Mouse (Mus musculus) liver, postnatal 0 days (tissue): ENCODE data around the gene Mgst2.

Experiments
- CTCF ChIP-seq: sonication (generic); IDR thresholded peaks from 2 replicates; pipeline ENCODE4 v1.5.1; 2016; ENCODE audit warnings: antibody characterized with exemption, low read depth
- EP300 ChIP-seq: IDR thresholded peaks from 2 replicates; pipeline ENCODE4 v1.6.1; 2016; ENCODE audit warnings: antibody characterized with exemption, low read depth, mild to moderate bottlenecking

DNA sequence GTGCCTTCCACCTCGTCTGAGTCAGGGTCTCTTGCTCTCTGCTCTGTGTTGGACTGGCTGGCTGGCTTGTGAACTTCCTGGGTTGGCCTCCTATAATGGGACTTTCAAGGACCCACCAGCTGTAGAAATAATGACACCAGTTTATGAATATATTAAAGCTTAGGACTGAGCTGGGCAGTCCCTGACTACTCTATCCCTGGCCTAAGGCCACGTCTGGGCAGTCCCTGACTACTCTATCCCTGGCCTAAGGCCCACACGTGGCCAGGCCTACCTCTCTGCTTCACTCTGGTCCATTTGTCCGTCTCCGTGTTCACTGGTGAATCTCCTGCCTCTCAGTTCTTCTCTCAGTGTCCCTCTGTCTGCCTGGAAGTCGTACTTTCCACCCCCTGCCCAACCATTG is 14.7 kb upstream of the Mgst2 start:
- TF ChIP-seq CTCF (no peak), EP300 (no peak)
